Mouse (Mus musculus) stomach, embryonic 16.5 days (tissue): ENCODE results near the gene Rccd1. TPM values are rescaled to one million over a fixed set of nuclear protein-coding genes. Genes with fewer than 3 reads are reported as not detected.
A peak's percentile ranks its signal among the peaks of the same experiment; 100 is the strongest.

ENCODE experiments used
- ATAC-seq: fragments of 200-750 bp; cut with Nextera tagmentation; 2 replicates; pipeline ENCODE4 v1.8.0; 2017; ENCODE audit warnings: moderate number of reproducible peaks, moderate TSS enrichment; ENCODE audit not compliant: insufficient read depth, low FRiP score
- H3K27ac ChIP-seq: fragments of 300-500 bp; sonication (generic); 2 replicates; pipeline ENCODE4 v1.5.1; 2014; ENCODE audit warnings: low read length
- H3K27me3 ChIP-seq: fragments of 300-500 bp; sonication (generic); 2 replicates; pipeline ENCODE4 v1.6.1; 2014; ENCODE audit warnings: low read length, control low read depth, mixed read lengths; ENCODE audit not compliant: control insufficient read depth, insufficient read depth
- H3K36me3 ChIP-seq: fragments of 300-500 bp; sonication (generic); 2 replicates; pipeline ENCODE4 v1.6.1; 2014; ENCODE audit warnings: low read length; ENCODE audit not compliant: control insufficient read depth, insufficient read depth
- H3K4me1 ChIP-seq: fragments of 300-500 bp; sonication (generic); 2 replicates; pipeline ENCODE4 v1.6.1; 2014; ENCODE audit warnings: low read length, control low read depth, mixed read lengths; ENCODE audit not compliant: control insufficient read depth, insufficient read depth
- H3K4me2 ChIP-seq: fragments of 300-500 bp; sonication (generic); 2 replicates; pipeline ENCODE4 v1.6.1; 2014; ENCODE audit warnings: low read depth, low read length, mixed read lengths
- H3K4me3 ChIP-seq: fragments of 300-500 bp; sonication (generic); replicated peaks from 2 replicates; pipeline ENCODE4 v1.5.1; 2014; ENCODE audit warnings: mild to moderate bottlenecking, low read length
- H3K9ac ChIP-seq: fragments of 300-500 bp; sonication (generic); 2 replicates; pipeline ENCODE4 v1.6.1; 2014; ENCODE audit warnings: low read length
- H3K9me3 ChIP-seq: fragments of 300-500 bp; sonication (generic); replicated peaks from 2 replicates; pipeline ENCODE4 v1.6.1; 2016; ENCODE audit warnings: low read length, control low read depth; ENCODE audit not compliant: control insufficient read depth
- WGBS: fragments of 180-500 bp; shearing (Covaris S2); extraction: QIAGEN DNeasy Blood & Tissue Kit; methylation state at CpG from one replicate; pipeline ENCODE4 v1.1.7; 2014; 5-methylcytosine and 5-hydroxymethylcytosine counted together
- polyA plus RNA-seq: library from polyadenylated mRNA; unstranded; fragments of >200 nt; fragmentation: Nextera tagmentation; extraction: Ambion mirVana; gene quantifications from 2 replicates; pipeline ENCODE4 v1.2.1, GENCODE M21; 2015

Gene Rccd1
- polyA plus RNA-seq, 1 experiment from 2014 or later, result 11.7 TPM

DNA sequence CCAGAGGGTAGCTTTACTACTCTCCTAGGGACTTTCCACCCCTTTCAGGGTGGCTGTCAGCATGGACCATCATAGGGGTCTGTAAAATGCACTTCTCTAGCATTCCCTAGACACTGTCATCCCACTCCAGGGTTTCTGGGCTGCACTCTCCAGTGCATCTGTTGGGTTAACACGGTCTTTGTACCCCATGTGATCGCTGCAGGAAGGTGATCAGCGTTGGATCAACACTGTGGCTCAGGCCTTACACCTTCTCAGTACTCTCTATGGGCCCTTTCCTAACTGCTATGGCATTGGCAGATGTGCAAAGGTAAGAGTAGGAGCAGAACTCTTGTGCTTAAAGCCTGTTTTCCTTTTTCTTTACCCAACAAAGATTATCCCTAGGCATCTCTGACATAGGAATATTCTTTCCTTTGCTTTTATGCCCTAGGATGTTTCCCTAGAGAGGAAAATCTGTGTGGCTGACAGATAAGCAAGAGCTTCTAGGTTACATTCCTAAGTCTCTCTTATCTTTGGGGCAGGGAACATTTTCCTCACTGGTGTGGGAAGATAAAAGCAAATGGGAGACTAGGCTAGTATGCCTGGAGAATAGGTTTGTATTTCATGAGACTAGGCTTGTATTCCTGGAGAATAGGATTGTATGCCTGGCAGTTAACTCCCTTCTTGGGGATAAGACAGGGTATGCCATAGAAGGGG lies 40.9 kb downstream of the Rccd1 start:
- Histone ChIP-seq H3K27ac (no peak overlapping the region), H3K9me3 (no peaks in the 10 kb centered on the region), H3K36me3 (0 out of 2 replicates have a peak, but pooled peaks cover 9% of the 10 kb centered on the region), H3K4me3 (no peak overlapping the region), H3K4me2 (no peak overlapping the region), H3K9ac (no peak overlapping the region), H3K27me3 (no peaks in the 10 kb centered on the region), H3K4me1 (no peaks in the 10 kb centered on the region)
- no peak for ATAC-seq
- WGBS, result 80% methylated on average over 3 of the region's 3 CpGs

DNA sequence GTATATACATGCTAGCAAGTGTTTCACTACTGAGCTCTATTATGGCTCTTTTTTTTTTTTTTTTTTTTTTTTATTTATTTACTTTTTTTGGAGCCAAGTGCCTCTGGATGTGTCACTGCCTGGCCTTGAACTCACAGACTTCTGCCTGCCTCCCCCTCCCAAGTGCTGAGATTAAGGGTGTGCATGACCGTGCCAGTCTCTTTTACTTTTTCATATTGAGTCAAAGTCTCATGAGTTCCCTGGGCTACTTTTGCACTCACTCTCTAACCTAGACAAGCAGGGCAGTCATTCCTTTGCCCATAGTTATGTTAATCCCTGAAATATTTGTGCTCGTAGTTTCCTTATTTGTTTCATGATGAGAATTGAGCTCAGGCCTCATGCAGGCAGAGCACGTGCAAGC lies 42.6 kb downstream of the Rccd1 start:
- Histone ChIP-seq H3K4me2 (no peak overlapping the region), H3K9me3 (no peaks in the 10 kb centered on the region), H3K27ac (no peak overlapping the region), H3K27me3 (no peaks in the 10 kb centered on the region), H3K4me1 (no peaks in the 10 kb centered on the region), H3K36me3 (peaks cover 11% of the 10 kb centered on the region; the same call in 1 of the 2 replicates), H3K9ac (no peak overlapping the region), H3K4me3 (no peak overlapping the region)
- ATAC-seq, result no peak
- 89% methylated on average over 3 of the region's 3 CpGs for WGBS

DNA sequence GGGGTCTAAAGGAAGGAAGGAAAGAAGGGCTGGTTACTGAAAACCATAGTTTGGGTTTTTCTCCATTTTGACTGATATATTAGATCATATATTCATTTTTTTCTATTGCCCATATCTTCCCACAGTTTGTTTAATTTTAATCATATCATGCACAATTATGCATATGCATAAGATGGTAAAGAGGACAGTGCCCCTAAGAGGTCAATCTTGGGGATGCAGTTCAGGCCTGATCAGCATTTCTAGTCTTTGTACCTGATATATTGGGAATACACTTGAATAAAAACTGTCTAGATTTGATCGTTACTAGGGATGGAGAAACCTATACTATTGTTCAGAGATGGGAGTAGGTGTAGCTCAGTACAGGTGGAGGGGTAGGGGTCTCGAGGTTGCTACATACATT lies 43.3 kb downstream of the Rccd1 start:
- Histone ChIP-seq H3K9ac (no peak overlapping the region), H3K27me3 (no peaks in the 10 kb centered on the region), H3K4me1 (no peaks in the 10 kb centered on the region), H3K36me3 (peaks cover 17% of the 10 kb centered on the region; the same call in 1 of the 2 replicates), H3K27ac (no peak overlapping the region), H3K9me3 (no peaks in the 10 kb centered on the region), H3K4me2 (no peak overlapping the region), H3K4me3 (no peak overlapping the region)
- no peak for ATAC-seq
- 85% methylated on average over 2 of the region's 2 CpGs for WGBS

DNA sequence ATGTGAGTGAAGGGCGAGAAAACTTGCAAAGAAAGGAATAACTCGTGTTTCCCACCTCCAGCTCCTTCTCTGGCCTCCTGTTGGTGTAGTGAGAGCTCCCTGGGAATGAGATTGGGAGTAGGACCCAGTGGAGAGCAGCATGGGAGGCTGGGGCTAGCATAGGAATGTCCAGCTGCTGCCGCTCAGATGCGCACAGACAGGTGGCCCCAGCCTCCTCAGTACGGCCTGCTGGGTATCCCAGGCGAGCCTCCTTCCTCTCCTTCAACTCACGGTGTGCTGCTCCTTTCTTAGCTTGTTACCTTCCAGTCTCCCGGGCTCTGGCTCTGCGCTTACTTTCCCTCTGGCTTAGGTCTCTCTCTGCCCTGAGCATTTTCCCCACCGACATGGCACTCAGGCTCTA lies 44.2 kb downstream of the Rccd1 start:
- H3K36me3 ChIP-seq, result peaks cover 20% of the 10 kb centered on the region
- ATAC-seq, result no peak
- H3K9me3 ChIP-seq, result no peaks in the 10 kb centered on the region; the same call in 1 of the 2 replicates

GRCm38 (mm10) chr7:80276374-80276773 lies 47.9 kb downstream of the Rccd1 start:
- H3K4me1 ChIP-seq, result no peaks in the 10 kb centered on the region
- no peak overlapping the region for H3K4me3 ChIP-seq
- H3K4me2 ChIP-seq, result no peak overlapping the region
- 97% methylated on average over 4 of the region's 4 CpGs for WGBS
- no peak for ATAC-seq
- H3K27me3 ChIP-seq, result no peaks in the 10 kb centered on the region
- peaks cover 8% of the 10 kb centered on the region for H3K9me3 ChIP-seq
- peaks cover 32% of the 10 kb centered on the region for H3K36me3 ChIP-seq
- no peak overlapping the region for H3K9ac ChIP-seq
- H3K27ac ChIP-seq, result no peak overlapping the region

More for the DNA sequence above, 44.2 kb downstream of the Rccd1 start:
- no peaks in the 10 kb centered on the region for H3K27me3 ChIP-seq
- no peak overlapping the region for H3K4me3 ChIP-seq
- H3K4me1 ChIP-seq, result no peaks in the 10 kb centered on the region
- WGBS, result 83% methylated on average over 10 of the region's 10 CpGs
- H3K27ac ChIP-seq, result no peak overlapping the region
- no peak overlapping the region for H3K4me2 ChIP-seq
- no peak overlapping the region for H3K9ac ChIP-seq

- Histone ChIP-seq H3K4me1 (0 out of 2 replicates have a peak, but pooled peaks cover 4% of the 10 kb centered on the region), H3K27ac (no peak overlapping the region), H3K4me2 (no peak overlapping the region), H3K9me3 (peaks cover 8% of the 10 kb centered on the region), H3K27me3 (no peaks in the 10 kb centered on the region), H3K9ac (no peak overlapping the region), H3K36me3 (peaks cover 32% of the 10 kb centered on the region), H3K4me3 (no peak overlapping the region)
- WGBS, result 84% methylated on average over 2 of the region's 2 CpGs
- ATAC-seq, result no peak
Observed at GRCm38 (mm10) chr7:80273456-80273855, 50.8 kb downstream of the Rccd1 start.

- WGBS, result 1% methylated on average over 23 of the region's 23 CpGs
- no peaks in the 10 kb centered on the region for H3K27me3 ChIP-seq
- 0 out of 2 replicates have a peak, but pooled peaks cover 4% of the 10 kb centered on the region for H3K4me1 ChIP-seq
- peak overlapping the region; percentile 46 for H3K27ac ChIP-seq
- H3K36me3 ChIP-seq, result peaks cover 28% of the 10 kb centered on the region
- peak; percentile 16; the same call in 1 of the 2 replicates for ATAC-seq
- H3K4me3 ChIP-seq, result peak overlapping the region; percentile 73
- peak overlapping the region; percentile 81 for H3K9ac ChIP-seq
- H3K4me2 ChIP-seq, result peak overlapping the region; percentile 68
- H3K9me3 ChIP-seq, result peaks cover 7% of the 10 kb centered on the region
Observed at GRCm38 (mm10) chr7:80269751-80270255, 54.5 kb downstream of the Rccd1 start.

DNA sequence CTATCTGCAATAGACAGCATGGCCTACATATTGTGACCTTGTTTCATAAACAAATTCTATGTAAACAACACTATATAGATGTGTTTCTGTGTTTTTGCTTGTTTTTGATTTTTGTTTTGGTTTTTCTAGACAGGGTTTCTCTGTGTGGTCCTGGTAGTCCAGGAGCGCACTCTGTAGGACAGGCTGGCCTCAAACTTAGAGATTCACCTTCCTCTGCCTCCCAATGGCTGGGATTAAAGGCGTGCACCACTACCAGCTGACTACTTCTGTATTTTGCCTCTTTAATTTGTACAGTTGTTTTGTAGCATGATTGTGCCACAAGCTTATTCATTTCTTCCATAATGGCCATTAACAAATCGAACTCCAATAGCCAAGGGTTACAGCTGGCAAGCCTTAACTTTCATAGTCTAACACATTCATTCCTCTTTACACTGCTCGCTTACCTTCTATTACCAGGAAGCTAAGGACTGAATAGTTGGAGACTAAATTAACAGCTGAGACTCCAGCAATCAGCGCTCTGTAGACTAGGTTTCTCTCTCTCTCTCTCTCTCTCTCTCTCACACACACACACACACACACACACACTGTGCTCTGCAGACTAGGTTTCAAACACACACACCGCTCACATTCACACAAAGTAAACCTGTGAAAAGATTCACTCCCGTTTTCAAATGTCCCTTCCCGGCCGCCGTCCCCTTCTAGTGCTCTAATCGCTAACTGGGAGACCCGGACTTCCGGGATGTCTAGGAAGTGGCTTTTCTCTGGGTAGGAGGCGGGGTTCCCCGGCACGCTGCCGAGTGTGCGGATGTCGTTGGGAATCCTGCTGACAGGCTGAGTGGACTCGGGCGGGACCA lies 55.1 kb downstream of the Rccd1 start, which contains the start of gene Vps33b:
Vps33b (plus strand) TSS at position 753 of the 854 bp plus-strand sequence.
- 3% methylated on average over 21 of the region's 21 CpGs for WGBS
- peak within 1 kb of the TSS; percentile 68 for H3K4me2 ChIP-seq
- H3K4me1 ChIP-seq, result 0 out of 2 replicates have a peak, but pooled peaks cover 4% of the 10 kb centered on the region
- H3K9ac ChIP-seq, result peak within 1 kb of the TSS; percentile 81
- H3K27me3 ChIP-seq, result no peaks in the 10 kb centered on the region
- H3K27ac ChIP-seq, result peak within 1 kb of the TSS; percentile 66
- peaks cover under 1% of the 10 kb centered on the region; the same call in 1 of the 2 replicates for H3K9me3 ChIP-seq
- peak within 1 kb of the TSS; percentile 73 for H3K4me3 ChIP-seq
- peaks cover 28% of the 10 kb centered on the region for H3K36me3 ChIP-seq
- ATAC-seq, result peak; percentile 93
